Mouse (Mus musculus) limb, embryonic 11.5 days (tissue): ENCODE measurements around the gene Lrp8. TPM values are rescaled to one million over a fixed set of nuclear protein-coding genes. Genes with fewer than 3 reads are reported as not detected.

ENCODE experiments used
- ATAC-seq: fragments of 200-750 bp; cut with Nextera tagmentation; 2 replicates; pipeline ENCODE4 v1.8.0; 2017; ENCODE audit warnings: low read depth; ENCODE audit not compliant: insufficient number of reproducible peaks, low FRiP score, low TSS enrichment
- DNase-seq: peaks from one replicate; pipeline ENCODE4 v3.0.0-alpha.2; 2015; ENCODE audit warnings: low spot score
- H3K27ac ChIP-seq: fragments of 300-500 bp; sonication (generic); replicated peaks from 2 replicates; pipeline ENCODE4 v1.5.1; 2014; ENCODE audit warnings: low read depth, mild to moderate bottlenecking, low read length
- H3K27me3 ChIP-seq: fragments of 300-500 bp; sonication (generic); 2 replicates; pipeline ENCODE4 v1.6.1; 2014; ENCODE audit warnings: mild to moderate bottlenecking, low read length, mixed read lengths; ENCODE audit not compliant: control insufficient read depth, insufficient read depth
- H3K36me3 ChIP-seq: fragments of 300-500 bp; sonication (generic); 2 replicates; pipeline ENCODE4 v1.6.1; 2014; ENCODE audit warnings: mild to moderate bottlenecking, low read length, moderate library complexity, mixed read lengths; ENCODE audit not compliant: control insufficient read depth, insufficient read depth
- H3K4me1 ChIP-seq: fragments of 300-500 bp; sonication (generic); 2 replicates; pipeline ENCODE4 v1.6.1; 2014; ENCODE audit warnings: low read length, mixed read lengths; ENCODE audit not compliant: control insufficient read depth, insufficient read depth
- H3K4me2 ChIP-seq: fragments of 300-500 bp; sonication (generic); 2 replicates; pipeline ENCODE4 v1.6.1; 2014; ENCODE audit warnings: low read depth, mild to moderate bottlenecking, moderate library complexity; ENCODE audit not compliant: severe bottlenecking
- H3K4me3 ChIP-seq: fragments of 300-500 bp; sonication (generic); 2 replicates; pipeline ENCODE4 v1.5.1; 2014; ENCODE audit warnings: low read depth, low read length
- H3K9ac ChIP-seq: fragments of 300-500 bp; sonication (generic); 2 replicates; pipeline ENCODE4 v1.6.1; 2014; ENCODE audit warnings: mild to moderate bottlenecking, low read length
- H3K9me3 ChIP-seq: fragments of 300-500 bp; sonication (generic); 2 replicates; pipeline ENCODE4 v1.6.1; 2016; ENCODE audit warnings: low read length; ENCODE audit not compliant: control insufficient read depth
- WGBS: fragments of 180-500 bp; shearing (Covaris S2); extraction: QIAGEN DNeasy Blood & Tissue Kit; methylation state at CpG from one replicate; pipeline ENCODE4 v1.1.7; 2014; 5-methylcytosine and 5-hydroxymethylcytosine counted together
- polyA plus RNA-seq: library from polyadenylated mRNA; unstranded; fragments of >200 nt; fragmentation: Nextera tagmentation; extraction: Ambion mirVana; gene quantifications from 2 replicates; pipeline ENCODE4 v1.2.1, GENCODE M21; 2014

Gene Lrp8
- polyA plus RNA-seq, 1 experiment from 2014 or later, result 5.0 TPM

- no peak overlapping the region for H3K9ac ChIP-seq
- H3K36me3 ChIP-seq, result no peaks in the 10 kb centered on the region
- no peak overlapping the region for H3K27ac ChIP-seq
- H3K4me2 ChIP-seq, result no peak overlapping the region
- ATAC-seq, result no peak
- WGBS, result 84% methylated on average over 4 of the region's 4 CpGs
- no peaks in the 10 kb centered on the region for H3K27me3 ChIP-seq
- no peaks in the 10 kb centered on the region for H3K9me3 ChIP-seq
- no peak overlapping the region for H3K4me3 ChIP-seq
- no peaks in the 10 kb centered on the region for H3K4me1 ChIP-seq
- DNase-seq, result no peak
Measured at GRCm38 (mm10) chr4:107816459-107816858, 14.4 kb downstream of the Lrp8 start.

GRCm38 (mm10) chr4:107817463-107817862, 15.4 kb downstream of the Lrp8 start:
- Histone ChIP-seq H3K27me3 (no peaks in the 10 kb centered on the region), H3K4me3 (no peak overlapping the region), H3K4me1 (no peaks in the 10 kb centered on the region), H3K9ac (no peak overlapping the region), H3K9me3 (no peaks in the 10 kb centered on the region), H3K36me3 (no peaks in the 10 kb centered on the region), H3K27ac (no peak overlapping the region), H3K4me2 (no peak overlapping the region)
- DNase-seq, result no peak
- ATAC-seq, result no peak
- 61% methylated on average over 6 of the region's 6 CpGs for WGBS

GRCm38 (mm10) chr4:107819990-107820719, 18.1 kb downstream of the Lrp8 start:
- no peak overlapping the region for H3K9ac ChIP-seq
- H3K4me2 ChIP-seq, result no peak overlapping the region
- H3K27me3 ChIP-seq, result no peaks in the 10 kb centered on the region
- DNase-seq (no peak), ATAC-seq (no peak)
- no peak overlapping the region for H3K27ac ChIP-seq
- no peaks in the 10 kb centered on the region for H3K36me3 ChIP-seq
- H3K4me3 ChIP-seq, result no peak overlapping the region
- WGBS, result 70% methylated on average over 16 of the region's 16 CpGs
- H3K9me3 ChIP-seq, result no peaks in the 10 kb centered on the region
- H3K4me1 ChIP-seq, result peaks cover 8% of the 10 kb centered on the region; the same call in 1 of the 2 replicates

GRCm38 (mm10) chr4:107820856-107821619, 19.0 kb downstream of the Lrp8 start:
- no peak overlapping the region for H3K4me2 ChIP-seq
- DNase-seq (no peak), ATAC-seq (peak; percentile 36; the same call in 1 of the 2 replicates)
- no peaks in the 10 kb centered on the region for H3K36me3 ChIP-seq
- no peaks in the 10 kb centered on the region for H3K9me3 ChIP-seq
- peaks cover 8% of the 10 kb centered on the region; the same call in 1 of the 2 replicates for H3K4me1 ChIP-seq
- H3K4me3 ChIP-seq, result no peak overlapping the region
- 89% methylated on average over 8 of the region's 8 CpGs for WGBS
- H3K9ac ChIP-seq, result no peak overlapping the region
- no peaks in the 10 kb centered on the region for H3K27me3 ChIP-seq
- H3K27ac ChIP-seq, result no peak overlapping the region

GRCm38 (mm10) chr4:107822936-107823411, 20.9 kb downstream of the Lrp8 start:
- Histone ChIP-seq H3K4me2 (no peak overlapping the region), H3K27me3 (no peaks in the 10 kb centered on the region), H3K4me1 (peaks cover 8% of the 10 kb centered on the region; the same call in 1 of the 2 replicates), H3K4me3 (no peak overlapping the region), H3K9ac (no peak overlapping the region), H3K36me3 (no peaks in the 10 kb centered on the region), H3K9me3 (no peaks in the 10 kb centered on the region), H3K27ac (no peak overlapping the region)
- ATAC-seq (no peak), DNase-seq (peak; percentile 36)
- 38% methylated on average over 9 of the region's 9 CpGs for WGBS

GRCm38 (mm10) chr4:107823511-107823910, 21.4 kb downstream of the Lrp8 start:
- Histone ChIP-seq H3K9ac (no peak overlapping the region), H3K9me3 (no peaks in the 10 kb centered on the region), H3K36me3 (no peaks in the 10 kb centered on the region), H3K4me1 (peaks cover 9% of the 10 kb centered on the region), H3K4me3 (no peak overlapping the region), H3K4me2 (no peak overlapping the region), H3K27me3 (no peaks in the 10 kb centered on the region), H3K27ac (no peak overlapping the region)
- WGBS, result 38% methylated on average over 11 of the region's 11 CpGs
- ATAC-seq, result no peak
- DNase-seq, result peak; percentile 53

- H3K9ac ChIP-seq, result no peak overlapping the region
- H3K36me3 ChIP-seq, result no peaks in the 10 kb centered on the region
- H3K4me3 ChIP-seq, result no peak overlapping the region
- WGBS, result 18% methylated on average over 10 of the region's 10 CpGs
- no peak overlapping the region for H3K27ac ChIP-seq
- ATAC-seq, result no peak
- no peak overlapping the region for H3K4me2 ChIP-seq
- no peaks in the 10 kb centered on the region for H3K27me3 ChIP-seq
- no peak for DNase-seq
- no peaks in the 10 kb centered on the region for H3K9me3 ChIP-seq
- peaks cover 9% of the 10 kb centered on the region for H3K4me1 ChIP-seq
Measured at GRCm38 (mm10) chr4:107828727-107829218, 26.7 kb downstream of the Lrp8 start.

- no peak for DNase-seq
- H3K4me3 ChIP-seq, result no peak overlapping the region
- no peaks in the 10 kb centered on the region for H3K9me3 ChIP-seq
- WGBS, result 65% methylated on average over 2 of the region's 2 CpGs
- H3K4me2 ChIP-seq, result no peak overlapping the region
- H3K27me3 ChIP-seq, result no peaks in the 10 kb centered on the region
- peaks cover 8% of the 10 kb centered on the region for H3K4me1 ChIP-seq
- H3K27ac ChIP-seq, result no peak overlapping the region
- ATAC-seq, result no peak
- no peaks in the 10 kb centered on the region for H3K36me3 ChIP-seq
- H3K9ac ChIP-seq, result no peak overlapping the region
Measured at GRCm38 (mm10) chr4:107829675-107830074, 27.6 kb downstream of the Lrp8 start.
